Mouse (Mus musculus): ENCODE measurements at regions not wholly inside any gene's neighbourhood (a gene's known extent, or its start where the extent isn't known, plus 50 kb on each side); places are given as distances from the start of the nearest gene placed in this dataset.

DNA sequence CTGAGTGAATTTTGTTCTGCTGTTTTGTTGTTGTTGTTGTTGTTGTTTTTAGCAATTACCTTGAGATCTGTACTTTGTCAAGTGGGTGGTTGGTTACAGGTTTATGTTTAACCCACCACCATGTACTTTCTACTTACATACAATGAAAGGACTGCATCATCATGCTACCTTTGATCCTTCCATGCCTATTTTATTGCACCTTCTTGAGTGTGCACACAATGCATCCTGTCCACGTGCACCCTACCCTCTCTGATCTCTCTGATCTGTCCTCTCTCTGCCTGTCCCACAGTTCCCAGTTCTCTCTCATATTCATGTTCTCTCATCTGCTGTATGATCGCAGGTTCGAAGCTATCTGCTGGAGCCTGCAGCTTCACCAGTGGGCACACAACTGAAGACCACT lies 59.9 kb upstream of the Gas1 start:
- no peak for DNase-seq (ENCODE audit: low read depth, low spot score)

DNA sequence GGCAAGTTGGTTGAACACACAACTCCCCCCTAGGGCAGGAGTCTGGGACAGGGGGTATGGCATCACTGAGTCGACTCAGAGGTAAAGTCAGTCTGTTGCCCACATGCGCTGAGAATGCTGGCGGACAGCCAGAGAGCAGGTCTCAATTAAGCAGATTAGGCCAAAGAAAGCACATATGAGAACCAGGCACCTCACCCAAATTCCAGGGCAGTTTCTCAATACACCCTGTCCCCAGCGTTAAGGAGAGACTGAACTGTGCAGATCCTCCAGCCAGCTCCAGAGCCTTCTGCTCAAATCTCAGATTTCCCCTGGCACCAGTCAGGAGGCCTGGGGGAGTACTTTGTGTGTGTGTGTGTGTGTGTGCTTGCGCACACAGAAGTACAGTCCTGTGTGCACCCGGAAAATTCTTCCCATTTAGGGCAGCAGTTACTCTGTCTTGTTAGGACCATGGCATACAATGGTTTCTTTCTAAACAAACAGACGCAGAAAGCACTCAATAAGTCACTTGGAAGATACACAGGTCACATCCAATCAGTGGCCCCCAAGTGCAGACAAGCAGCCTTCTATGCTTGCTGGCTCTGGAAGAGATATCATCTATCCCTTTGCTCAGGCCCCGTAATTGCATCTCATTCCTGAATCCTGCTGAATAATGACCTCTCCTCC lies 65.4 kb upstream of the Gas1 start:
- DNase-seq (ENCODE audit: low read depth, low spot score) = no peak

DNA sequence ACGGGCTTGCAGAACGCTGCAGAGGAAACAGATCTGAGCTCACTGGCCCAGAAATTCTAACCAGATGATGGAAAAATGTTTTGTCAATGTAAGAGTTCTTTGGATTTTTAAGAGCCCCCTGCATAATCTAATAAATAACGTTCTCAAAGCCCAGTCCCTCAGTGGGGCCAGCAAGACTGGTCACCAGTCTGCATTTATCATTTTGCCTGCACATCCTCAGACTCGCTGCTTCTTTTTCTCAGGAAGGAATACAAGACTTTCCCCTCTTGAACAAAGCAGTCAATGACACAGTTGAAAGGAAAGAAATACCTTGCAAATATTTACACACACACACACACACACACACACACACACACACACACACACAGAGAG lies 65.9 kb upstream of the Gas1 start:
- no peak for DNase-seq (ENCODE audit: low read depth, low spot score)

DNA sequence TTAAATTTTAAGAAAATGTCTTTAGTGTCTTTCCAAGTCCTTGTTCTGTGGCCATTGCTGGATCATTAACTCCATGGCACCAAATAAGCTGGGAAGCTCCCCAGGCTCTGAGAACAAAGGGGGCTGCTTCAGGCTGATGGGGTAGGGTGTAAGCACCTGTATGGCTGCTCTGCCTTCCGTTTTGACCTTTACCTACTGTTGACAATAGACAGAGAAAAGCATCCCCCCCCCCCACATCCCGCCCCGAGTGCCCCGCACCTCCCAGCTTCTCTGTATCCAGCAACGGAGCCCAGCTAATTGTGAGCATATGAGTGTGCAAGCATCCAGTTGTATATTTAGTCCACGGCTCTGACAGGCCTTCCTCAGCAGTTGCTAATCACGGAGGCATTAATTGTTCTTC lies 78.0 kb upstream of the Gas1 start:
- DNase-seq (ENCODE audit: low read depth, low spot score) = no peak

DNA sequence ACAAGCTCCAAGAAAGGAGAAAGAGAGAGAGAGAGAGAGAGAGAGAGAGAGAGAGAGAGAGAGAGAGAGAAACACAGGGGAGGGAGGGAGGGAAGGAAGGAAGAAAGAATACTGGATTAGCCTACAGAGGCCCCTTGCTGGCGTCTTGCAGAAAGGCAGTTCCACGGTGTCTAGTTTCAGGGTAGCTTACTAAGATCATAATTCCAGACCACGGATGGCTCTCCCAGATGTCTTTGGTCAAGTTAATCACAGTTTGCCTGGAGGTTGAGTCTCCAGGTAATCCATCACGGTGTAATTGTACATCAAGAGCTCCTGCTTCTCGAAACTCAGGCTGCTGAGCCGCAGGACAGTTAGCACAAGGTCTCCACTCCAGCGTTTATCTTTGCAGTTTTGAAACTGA lies 78.5 kb upstream of the Gas1 start:
- no peak for DNase-seq (ENCODE audit: low read depth, low spot score)

DNA sequence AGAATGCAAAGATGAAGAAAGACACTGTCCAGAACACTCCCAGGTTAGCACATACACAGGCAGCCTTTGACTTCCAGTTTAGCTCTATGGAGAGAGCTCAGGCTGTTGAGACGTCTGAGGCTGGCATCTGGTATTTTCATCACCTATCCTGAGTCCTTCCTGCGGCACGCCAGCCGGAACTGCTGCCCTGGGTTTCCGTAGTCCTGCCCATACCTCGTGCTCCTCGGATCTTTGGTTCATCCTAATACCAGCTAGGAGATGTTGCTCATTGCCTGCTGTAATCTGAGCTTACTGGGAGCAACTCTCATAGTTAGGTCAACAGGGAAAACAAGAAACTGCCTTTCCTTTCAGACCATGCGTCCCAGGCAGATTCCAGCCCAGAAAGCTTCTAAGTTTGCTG lies 79.8 kb upstream of the Gas1 start:
- DNase-seq (ENCODE audit: low read depth, low spot score) = no peak

DNA sequence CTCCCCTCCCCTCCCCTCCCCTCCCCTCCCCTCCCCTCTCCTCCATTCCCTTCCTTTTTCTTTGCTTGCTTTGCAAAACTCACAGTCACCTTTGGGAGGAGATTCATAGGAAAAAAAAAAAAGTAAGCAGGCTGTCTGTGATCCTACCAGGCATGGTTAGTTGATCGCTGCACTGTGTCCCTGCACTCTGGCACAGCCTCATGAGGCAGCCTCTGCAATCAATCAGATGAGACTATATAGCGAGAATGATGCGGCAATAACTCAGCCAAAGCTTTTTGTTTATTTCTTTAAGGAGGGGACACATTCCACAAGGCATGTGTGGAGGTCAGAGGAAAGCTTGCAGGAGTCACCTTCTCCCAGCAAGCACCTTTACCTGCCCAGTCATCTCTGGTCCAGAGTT lies 80.7 kb upstream of the Gas1 start:
- no peak for DNase-seq (ENCODE audit: low read depth, low spot score)

DNA sequence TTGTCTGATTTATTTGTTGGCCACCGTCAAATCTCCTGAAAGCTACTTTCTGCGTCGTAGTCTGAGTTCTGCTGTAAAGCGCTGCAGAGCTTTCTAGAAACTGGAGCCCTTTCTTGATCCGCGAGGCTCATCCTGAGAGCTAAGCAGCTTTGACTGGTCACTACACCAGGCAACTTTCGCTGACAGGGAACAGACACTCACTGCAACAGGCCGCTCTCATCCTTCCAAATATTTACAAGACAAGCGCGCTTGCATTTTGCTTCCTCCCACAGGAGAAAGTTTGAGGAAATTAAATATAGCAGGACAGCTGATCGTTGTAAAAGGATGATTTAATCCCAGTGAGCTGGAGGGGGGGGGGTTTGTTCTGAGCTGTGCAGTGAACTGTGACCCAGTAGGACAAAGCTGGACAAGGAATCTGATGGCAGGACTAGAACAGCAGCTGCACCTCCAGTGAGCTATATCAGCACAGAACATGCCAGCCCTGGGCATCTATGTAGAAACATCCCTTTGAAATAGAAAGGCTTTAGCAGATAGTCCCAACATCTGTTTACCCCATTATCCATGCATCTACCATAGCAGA lies 85.4 kb upstream of the Gas1 start:
- DNase-seq (ENCODE audit: low read depth, low spot score) = no peak

DNA sequence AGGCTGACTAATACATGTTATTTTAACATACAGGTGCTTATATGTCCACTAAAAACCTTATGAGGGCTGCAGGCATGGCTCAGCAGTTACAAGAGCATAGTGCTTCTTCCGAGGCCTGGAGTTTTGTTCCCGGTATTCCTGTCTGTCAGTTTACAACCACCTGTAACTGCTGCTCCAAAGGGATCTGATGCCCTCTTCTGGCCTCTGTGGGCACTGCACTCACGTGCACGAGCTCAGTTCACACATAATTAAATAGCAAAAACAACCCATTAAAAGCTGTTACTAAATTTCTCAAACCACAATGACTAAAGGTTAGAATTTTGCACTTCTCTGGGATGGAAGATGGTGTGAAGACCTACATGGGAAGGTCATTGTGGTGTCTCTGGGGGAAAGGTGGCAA lies 87.3 kb upstream of the Gas1 start:
- no peak for DNase-seq (ENCODE audit: low read depth, low spot score)

DNA sequence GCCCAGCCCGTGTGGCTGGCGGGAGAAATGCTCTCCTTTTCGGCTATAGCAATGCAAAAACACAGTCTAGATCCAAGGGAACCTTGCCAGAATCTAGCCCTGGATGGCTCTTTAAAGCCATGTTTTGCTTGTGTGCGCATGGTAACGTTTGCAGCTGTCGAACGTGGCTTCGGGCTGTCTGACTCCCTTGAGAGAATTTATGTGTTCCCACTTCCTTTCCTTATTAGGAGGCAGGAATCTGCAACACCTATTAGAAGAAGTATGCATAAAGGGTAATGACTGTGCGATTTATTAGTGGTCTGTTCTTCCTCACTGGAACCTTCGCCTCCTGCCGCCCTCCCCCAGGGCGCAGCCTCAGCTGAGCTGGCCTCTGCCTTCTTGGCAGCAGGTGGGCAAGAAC lies 90.4 kb upstream of the Gas1 start:
- no peak for DNase-seq (ENCODE audit: low read depth, low spot score)

DNA sequence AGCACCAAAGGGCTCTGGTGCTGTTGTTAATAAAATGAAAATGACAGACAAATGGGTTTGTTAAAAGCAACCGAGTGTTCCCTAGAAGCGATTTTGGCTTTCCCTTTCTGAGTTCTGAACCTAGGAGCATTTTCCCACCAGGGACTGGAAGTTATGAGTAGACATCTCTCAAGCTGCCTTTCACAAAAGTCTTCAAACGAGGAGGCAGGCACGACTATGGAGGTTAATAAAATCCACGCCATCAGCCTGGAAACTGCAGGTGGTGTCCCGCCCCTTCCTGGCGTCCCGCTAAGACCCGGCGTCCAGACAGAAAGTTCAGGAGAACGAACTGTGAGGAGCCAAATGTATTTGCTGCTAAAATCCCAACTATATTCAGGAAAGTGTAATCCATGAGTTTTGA lies 91.1 kb upstream of the Gas1 start:
- DNase-seq (ENCODE audit: low read depth, low spot score) = no peak

DNA sequence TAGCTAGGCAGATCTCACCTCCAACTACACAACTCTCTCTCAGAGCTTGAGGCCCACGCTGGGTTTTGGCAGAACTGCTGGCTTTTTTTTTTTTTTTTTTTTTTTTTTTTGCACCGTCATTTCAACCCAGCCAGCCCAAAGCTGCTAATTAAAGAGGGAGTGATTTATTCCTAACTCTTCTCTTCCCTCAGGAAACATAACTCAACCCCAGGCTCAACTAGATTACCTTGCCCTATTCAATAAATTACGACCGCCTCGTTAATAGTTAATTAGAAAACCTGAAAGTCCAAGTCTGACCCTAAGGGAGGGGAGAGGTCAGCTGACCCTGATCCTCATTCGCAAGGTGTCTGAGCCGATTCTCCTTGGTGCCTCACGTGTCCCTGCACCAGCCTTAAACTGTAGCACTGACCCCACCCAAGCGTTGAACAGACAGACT lies 92.3 kb upstream of the Gas1 start:
- DNase-seq (ENCODE audit: low read depth, low spot score) = peak; percentile 31

DNA sequence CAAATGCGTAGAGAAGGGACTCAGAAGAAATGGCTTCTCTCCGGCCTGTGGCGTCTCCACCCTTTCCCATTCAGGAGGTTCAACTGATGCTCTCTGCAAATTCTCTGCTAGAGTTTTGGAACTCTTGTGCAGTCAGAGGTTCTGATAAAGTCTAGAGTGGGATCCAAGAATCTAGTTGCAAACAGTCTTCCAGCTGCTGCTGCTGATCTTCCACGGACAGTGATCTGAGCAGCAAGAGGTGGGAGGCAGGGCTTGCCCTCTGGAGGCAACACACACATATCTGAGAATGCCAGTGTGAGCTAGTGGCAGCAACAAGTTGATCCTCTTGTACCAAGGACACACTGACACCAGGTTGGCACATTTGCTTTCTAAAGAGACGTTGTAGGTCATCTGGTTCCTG lies 93.4 kb upstream of the Gas1 start:
- DNase-seq (ENCODE audit: low read depth, low spot score) = no peak

DNA sequence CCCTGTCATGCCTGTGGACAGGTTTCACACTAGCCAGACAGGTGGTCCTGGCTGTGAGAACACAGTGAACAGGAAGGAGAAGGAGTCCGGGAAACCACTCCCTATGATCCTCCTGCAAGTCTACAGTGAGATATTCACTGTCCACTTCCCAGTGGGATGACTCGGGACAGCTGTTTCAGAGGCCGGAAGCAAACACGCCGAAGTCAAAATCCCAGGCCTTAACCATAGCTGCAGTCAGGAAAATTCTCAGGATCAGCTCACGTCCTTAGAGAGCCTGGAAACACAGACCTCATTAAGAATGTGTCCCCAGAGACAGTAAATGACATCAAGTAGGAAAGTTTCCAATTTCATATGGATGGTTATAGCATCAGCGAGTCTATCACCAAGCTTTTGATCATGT lies 96.2 kb upstream of the Gas1 start:
- DNase-seq (ENCODE audit: low read depth, low spot score) = no peak

DNA sequence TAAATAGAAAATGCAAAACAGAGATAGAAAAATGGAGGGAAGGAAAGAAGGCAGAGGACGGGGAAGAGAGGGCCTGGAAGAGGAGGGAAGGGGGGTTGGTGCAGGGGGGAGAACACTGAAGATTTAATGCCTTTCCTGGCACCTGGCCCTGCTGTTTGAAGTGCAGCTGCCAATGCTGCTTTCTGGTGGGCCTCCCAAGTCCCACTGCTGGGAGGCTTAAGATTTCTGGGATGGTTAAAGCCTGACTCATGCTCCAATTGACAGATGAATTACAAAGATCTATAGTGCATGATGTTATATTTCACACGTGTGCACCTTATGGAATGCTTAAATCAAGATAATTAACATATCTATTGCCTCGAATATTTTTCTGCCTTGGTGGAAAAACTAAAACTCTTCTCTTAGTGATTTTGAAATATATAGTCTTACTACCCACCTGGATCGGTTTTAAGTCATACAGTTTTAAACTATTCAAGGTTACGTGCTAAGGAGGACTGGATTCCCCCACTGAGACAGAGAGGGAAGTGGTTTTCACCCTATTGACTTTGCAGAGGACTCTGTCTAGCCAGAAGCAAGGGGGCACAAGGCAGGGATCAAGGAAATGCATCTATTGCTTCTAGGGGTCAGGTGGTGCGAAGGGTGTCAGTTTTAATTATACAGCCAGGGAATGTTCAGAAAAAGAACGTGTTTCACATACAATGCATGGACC lies 105.5 kb upstream of the Gas1 start:
- no peak for DNase-seq (ENCODE audit: low read depth, low spot score)

DNA sequence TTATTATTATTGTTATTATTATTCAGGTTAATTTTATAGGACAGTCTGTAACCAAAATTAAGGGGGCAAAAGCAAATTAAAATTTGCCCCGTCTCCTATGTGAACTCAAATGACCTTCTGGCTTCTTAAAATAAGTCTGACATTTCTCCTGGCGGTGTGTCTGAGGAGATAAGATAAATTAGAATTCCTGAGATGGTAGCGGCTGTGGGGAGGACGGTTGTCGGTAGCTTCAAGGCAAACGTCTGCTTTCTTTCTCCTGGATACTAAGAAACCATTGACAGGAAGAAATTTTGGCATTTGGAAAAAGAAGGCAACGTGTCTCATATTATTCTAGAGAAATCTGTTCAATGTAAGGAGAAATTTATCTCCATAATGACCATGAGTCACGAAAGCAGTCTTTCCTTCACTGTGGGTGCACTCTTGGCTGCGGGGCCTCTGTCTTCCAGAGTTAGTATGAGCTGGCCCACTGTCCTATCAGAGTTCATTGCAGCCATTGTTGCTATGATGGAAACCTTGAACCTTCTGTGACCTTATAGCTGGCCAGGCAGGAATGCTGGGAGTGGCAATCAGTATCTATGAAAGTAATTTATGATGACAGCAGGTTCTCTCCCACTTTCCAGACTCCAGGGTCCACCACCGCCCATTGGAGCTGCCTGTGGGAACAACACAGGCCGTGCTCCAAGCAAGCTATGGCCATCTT lies 109.5 kb upstream of the Gas1 start:
- no peak for DNase-seq (ENCODE audit: low read depth, low spot score)

DNA sequence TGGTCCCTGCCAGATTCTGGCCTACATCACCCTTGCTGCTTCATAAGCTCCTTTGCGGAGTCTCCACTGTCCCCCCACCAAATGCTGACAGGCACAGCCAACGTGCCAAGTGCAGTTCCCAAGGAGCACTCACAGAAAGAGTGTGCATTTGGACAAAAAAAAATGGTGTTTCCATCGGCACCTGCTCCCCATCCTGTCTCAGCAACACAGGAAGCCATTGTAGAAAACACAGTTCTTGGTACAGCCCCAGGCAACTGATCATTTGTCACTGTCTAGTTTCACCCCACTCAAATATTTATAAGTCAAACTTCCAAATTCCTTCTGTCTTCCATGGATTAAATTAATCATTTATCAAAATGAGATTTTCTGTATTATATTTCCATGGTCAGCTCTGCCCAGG lies 112.5 kb upstream of the Gas1 start:
- DNase-seq (ENCODE audit: low read depth, low spot score) = no peak

DNA sequence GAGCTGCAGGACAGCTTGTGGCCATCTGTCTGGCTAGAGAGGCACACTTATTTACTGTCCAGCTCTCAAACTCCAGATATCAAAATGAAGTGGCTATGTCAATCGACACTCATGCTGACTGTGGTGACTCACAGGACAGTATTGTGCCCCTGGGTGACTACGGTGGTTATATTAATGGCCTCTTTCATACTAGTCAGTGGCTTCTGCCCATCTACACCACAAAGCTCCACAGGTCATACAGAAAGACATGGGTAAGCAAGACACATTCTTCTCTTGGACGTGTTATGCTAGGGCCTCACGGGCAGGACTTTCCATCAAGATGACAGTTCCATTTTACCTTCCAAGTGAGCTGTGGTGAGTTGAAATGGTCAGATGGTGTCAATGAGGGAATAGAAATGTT lies 113.7 kb upstream of the Gas1 start:
- no peak for DNase-seq (ENCODE audit: low read depth, low spot score)

DNA sequence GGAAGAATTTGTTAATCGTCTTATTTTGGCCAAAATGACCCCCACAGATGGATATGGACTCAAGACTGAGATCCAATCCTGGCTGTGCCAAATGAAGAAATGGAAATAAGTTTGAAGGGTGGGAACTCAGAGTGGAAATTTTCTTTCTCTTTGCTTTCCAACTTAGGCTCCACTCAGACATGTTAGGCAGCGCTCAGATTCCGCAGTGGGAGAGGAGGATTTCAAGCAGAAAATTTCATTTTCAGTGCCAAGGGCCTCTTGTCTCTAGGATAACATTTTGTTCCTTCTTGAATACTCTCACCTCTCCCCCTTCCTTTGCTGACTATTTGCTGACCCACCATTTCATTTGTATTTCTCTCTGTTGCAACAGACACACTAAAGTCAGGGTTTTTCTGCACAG lies 114.2 kb upstream of the Gas1 start:
- no peak for DNase-seq (ENCODE audit: low read depth, low spot score)

DNA sequence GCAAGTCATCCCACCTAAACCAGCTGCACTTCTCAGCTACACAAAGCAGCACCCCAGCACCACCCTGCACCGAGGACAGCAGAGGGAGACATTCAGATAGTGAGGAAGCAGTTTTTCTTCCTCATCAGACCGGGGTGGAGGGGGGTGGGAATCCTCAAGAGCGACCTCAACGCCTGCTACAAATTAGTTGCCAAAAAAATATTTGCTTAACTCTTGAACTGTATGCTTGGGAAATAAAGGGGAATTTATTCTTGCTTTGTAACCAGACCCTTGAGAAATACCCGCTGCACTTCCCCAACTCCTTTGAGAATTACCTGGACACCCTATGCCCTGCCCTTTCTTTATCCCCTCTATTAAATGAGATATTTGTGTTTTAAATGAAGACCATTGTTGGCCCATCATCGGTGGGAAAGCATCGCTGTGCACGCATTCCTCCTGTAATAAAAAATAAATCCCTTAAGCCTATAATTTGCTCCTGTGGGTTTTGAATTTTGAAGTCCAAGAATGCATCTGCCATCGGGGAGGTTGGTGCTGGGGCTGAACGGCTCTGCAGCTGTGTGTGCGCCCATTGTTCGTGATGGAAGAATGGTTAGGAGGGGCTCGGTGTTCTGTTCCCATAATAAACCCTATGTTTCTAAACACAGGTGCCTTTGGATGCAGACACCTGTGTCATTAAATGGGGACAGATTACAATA lies 119.2 kb upstream of the Gas1 start:
- no peak for DNase-seq (ENCODE audit: low read depth, low spot score)

DNA sequence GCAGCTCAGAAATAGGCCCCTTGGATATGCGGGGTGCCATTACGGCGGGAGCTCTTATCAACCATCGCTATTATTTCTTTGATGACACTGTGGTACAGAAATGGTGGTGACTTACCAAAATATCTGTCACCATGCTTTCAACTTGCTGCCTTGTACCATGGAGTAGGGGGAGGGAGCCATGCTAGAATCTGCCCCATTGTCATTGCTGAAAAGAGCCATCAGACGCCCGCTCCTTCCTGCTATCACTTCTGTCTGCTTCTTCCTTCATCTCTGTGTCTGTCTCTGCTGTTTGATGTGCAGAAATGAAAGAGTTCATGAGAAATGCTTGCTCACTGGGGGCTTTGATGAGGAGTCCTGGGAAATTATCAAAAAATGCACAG lies 119.7 kb upstream of the Gas1 start:
- DNase-seq (ENCODE audit: low read depth, low spot score) = no peak

DNA sequence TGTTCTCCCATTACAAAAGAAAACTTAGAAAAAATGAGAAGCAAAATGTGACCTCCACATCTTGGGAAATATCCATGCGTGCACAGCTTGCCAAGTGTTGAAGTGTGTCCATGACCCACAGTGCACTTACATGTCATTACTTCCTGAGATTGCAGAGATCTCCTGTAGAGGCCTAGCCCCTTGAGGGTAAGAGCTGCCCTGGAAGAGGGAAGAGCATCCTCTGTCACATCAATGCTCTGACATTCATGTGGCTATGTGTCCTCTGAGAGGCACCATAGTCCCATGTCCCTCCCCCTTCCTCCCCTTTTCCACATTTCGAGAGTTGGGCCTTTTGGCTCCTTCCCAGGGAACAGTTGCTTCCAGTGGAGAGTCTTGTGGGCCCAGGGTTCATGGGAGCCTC lies 121.4 kb upstream of the Gas1 start:
- no peak for DNase-seq (ENCODE audit: low read depth, low spot score)

All from telencephalon, adult 2 months (tissue).